Mouse (Mus musculus) forebrain, embryonic 13.5 days (tissue): ENCODE measurements around the gene Ccp110. TPM values are rescaled to one million over a fixed set of nuclear protein-coding genes. Genes with fewer than 3 reads are reported as not detected.

Source experiments
- ATAC-seq: fragments of 200-750 bp; cut with Nextera tagmentation; 2 replicates; pipeline ENCODE4 v1.8.0; 2017
- H3K27ac ChIP-seq: fragments of 300-500 bp; sonication (generic); 2 replicates; pipeline ENCODE4 v1.5.1; 2015; ENCODE audit warnings: inconsistent platforms, mild to moderate bottlenecking, moderate library complexity
- H3K27me3 ChIP-seq: fragments of 300-500 bp; sonication (generic); 2 replicates; pipeline ENCODE4 v1.6.1; 2015; ENCODE audit warnings: mild to moderate bottlenecking, inconsistent platforms
- H3K36me3 ChIP-seq: fragments of 300-500 bp; sonication (generic); 2 replicates; pipeline ENCODE4 v1.6.1; 2015; ENCODE audit warnings: mild to moderate bottlenecking, inconsistent platforms; ENCODE audit not compliant: poor library complexity, severe bottlenecking
- H3K4me1 ChIP-seq: fragments of 300-500 bp; sonication (generic); 2 replicates; pipeline ENCODE4 v1.6.1; 2015; ENCODE audit warnings: inconsistent platforms
- H3K4me2 ChIP-seq: fragments of 300-500 bp; sonication (generic); 2 replicates; pipeline ENCODE4 v1.6.1; 2015; ENCODE audit warnings: inconsistent platforms, mild to moderate bottlenecking, moderate library complexity
- H3K4me3 ChIP-seq: fragments of 300-500 bp; sonication (generic); 2 replicates; pipeline ENCODE4 v1.5.1; 2015; ENCODE audit warnings: mild to moderate bottlenecking, inconsistent platforms
- H3K9ac ChIP-seq: fragments of 300-500 bp; sonication (generic); 2 replicates; pipeline ENCODE4 v1.6.1; 2015; ENCODE audit warnings: mild to moderate bottlenecking, inconsistent platforms
- H3K9me3 ChIP-seq: fragments of 300-500 bp; sonication (generic); replicated peaks from 2 replicates; pipeline ENCODE4 v1.6.1; 2016; ENCODE audit warnings: inconsistent platforms
- WGBS: fragments of 180-500 bp; shearing (Covaris S2); methylation state at CpG from one replicate; pipeline ENCODE4 v1.1.7; 2015; 5-methylcytosine and 5-hydroxymethylcytosine counted together
- polyA plus RNA-seq: library from polyadenylated mRNA; unstranded; fragments of >200 nt; fragmentation: Nextera tagmentation; extraction: Ambion mirVana; gene quantifications from 2 replicates; pipeline ENCODE4 v1.2.1, GENCODE M21; 2015

The Ccp110 gene
- polyA plus RNA-seq, 1 experiment from 2014 or later = 33.0 TPM

DNA sequence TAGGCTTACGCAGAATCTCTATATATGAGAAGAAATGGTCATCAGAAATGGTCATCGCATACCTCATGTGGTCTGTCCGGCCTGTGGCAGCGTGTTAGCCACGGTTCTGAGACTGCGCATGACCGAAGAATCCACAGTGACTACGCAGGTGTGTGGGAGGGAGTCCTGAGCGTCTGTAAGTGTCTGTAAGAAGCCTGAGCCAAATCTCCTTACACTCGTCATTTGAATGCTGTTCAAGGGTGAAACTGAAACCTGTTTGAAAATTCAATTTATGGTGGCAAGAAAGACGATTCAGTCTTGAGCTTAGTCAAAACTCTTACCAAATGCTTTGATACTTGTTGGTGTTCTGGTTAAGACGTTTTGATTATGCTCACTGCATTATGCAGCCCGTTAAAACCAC is 20.9 kb downstream of the Ccp110 start:
- ATAC-seq = no peak
- no peak overlapping the region for H3K4me2 ChIP-seq
- H3K27me3 ChIP-seq = no peaks in the 10 kb centered on the region
- H3K36me3 ChIP-seq = peaks cover 79% of the 10 kb centered on the region
- H3K27ac ChIP-seq = no peak overlapping the region
- H3K4me1 ChIP-seq = no peaks in the 10 kb centered on the region
- no peaks in the 10 kb centered on the region for H3K9me3 ChIP-seq
- H3K4me3 ChIP-seq = no peak overlapping the region
- WGBS = 89% methylated on average over 13 of the region's 13 CpGs
- H3K9ac ChIP-seq = no peak overlapping the region

DNA sequence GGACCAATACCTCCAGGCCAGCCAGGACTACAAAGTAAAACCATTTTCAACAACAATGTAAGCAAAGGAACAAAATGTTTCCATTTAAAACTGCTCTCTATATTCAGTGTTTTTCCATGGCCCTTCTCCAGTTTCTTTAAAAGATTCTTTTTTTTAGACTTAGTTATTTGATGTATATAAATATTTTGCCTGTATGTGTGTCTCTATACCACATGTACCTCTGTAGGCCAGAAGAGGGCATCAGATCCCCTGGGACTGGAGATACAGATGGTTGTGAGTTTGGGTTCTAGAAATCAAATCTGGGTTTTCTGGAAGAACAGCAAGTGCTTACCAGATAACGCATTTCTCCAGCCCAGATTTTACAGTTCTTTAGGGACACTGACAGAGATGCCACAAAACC is 26.4 kb downstream of the Ccp110 start:
- H3K9me3 ChIP-seq = no peaks in the 10 kb centered on the region
- H3K4me2 ChIP-seq = no peak overlapping the region
- H3K4me1 ChIP-seq = peaks cover 13% of the 10 kb centered on the region
- ATAC-seq = no peak
- H3K36me3 ChIP-seq = peaks cover 32% of the 10 kb centered on the region
- no peak overlapping the region for H3K9ac ChIP-seq
- 59% methylated on average over 1 of the region's 1 CpGs for WGBS
- H3K27ac ChIP-seq = no peak overlapping the region
- H3K4me3 ChIP-seq = no peak overlapping the region
- H3K27me3 ChIP-seq = no peaks in the 10 kb centered on the region

- peak; percentile 90 for ATAC-seq
- H3K4me2 ChIP-seq = peak within 1 kb of the TSS; percentile 67
- H3K4me3 ChIP-seq = peak within 1 kb of the TSS; percentile 73
- H3K9me3 ChIP-seq = no peaks in the 10 kb centered on the region
- H3K27me3 ChIP-seq = no peaks in the 10 kb centered on the region
- WGBS = 2% methylated on average over 16 of the region's 16 CpGs
- peaks cover 30% of the 10 kb centered on the region for H3K36me3 ChIP-seq
- H3K27ac ChIP-seq = peak within 1 kb of the TSS; percentile 81
- peaks cover 13% of the 10 kb centered on the region for H3K4me1 ChIP-seq
- H3K9ac ChIP-seq = peak within 1 kb of the TSS; percentile 77
Measured at GRCm38 (mm10) chr7:118739975-118740531, 27.7 kb downstream of the Ccp110 start, which contains the start of gene Vps35l. TSS of gene Vps35l (plus strand) at chr7:118740226.

- Histone ChIP-seq H3K27me3 (no peaks in the 10 kb centered on the region), H3K9me3 (no peaks in the 10 kb centered on the region), H3K36me3 (peaks cover 32% of the 10 kb centered on the region), H3K4me1 (peaks cover 13% of the 10 kb centered on the region), H3K4me2 (peak overlapping the region; percentile 67), H3K4me3 (peak overlapping the region; percentile 73), H3K9ac (peak overlapping the region; percentile 77), H3K27ac (peak overlapping the region; percentile 81)
- peak; percentile 97 for ATAC-seq
- 2% methylated on average over 41 of the region's 41 CpGs for WGBS
Measured at GRCm38 (mm10) chr7:118740532-118741338, 28.4 kb downstream of the Ccp110 start.

DNA sequence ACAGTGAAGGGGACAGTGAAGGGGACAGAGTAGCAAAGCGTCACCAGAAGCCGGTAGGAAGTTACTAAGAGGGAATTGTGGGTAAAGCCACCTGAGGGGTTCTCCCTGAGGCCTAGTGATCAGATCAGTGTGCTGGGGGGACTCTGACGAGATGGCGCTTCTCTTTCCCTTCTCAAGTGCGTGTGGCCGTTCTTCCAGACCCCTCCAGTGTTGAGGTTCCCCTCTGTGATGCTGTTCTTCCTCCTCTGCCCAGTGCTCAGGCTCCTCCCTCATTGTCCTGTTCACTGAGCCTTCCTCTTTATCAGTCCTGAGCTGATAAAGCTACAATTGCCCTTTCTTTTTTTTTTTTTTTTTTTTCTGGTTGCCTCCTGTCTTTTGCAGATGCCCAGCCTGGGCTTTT is 29.9 kb downstream of the Ccp110 start:
- Histone ChIP-seq H3K9ac (no peak overlapping the region), H3K9me3 (no peaks in the 10 kb centered on the region), H3K27ac (no peak overlapping the region), H3K36me3 (peaks cover 37% of the 10 kb centered on the region), H3K4me2 (no peak overlapping the region; the same call in 1 of the 2 replicates), H3K27me3 (no peaks in the 10 kb centered on the region), H3K4me1 (peaks cover 13% of the 10 kb centered on the region), H3K4me3 (no peak overlapping the region)
- no peak for ATAC-seq
- 82% methylated on average over 6 of the region's 6 CpGs for WGBS

DNA sequence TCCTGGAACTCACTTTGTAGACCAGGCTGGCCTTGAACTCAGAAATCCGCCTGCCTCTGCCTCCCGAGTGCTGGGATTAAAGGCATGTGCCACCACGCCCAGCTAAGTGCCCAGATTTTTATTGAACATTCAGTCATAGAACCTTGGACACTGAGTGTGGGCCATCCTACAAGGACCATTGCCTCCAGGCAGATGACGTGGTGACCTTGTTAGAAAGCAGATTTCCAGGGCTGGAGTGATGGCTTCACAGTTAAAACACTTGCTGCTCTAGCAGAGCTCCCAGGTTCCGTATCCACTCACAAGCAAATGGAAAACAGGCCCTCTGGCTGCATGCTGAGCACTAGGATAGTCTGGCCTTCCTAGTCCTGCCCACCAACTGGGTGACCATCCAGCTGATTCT is 32.4 kb downstream of the Ccp110 start:
- WGBS = 93% methylated on average over 5 of the region's 5 CpGs
- H3K9me3 ChIP-seq = no peaks in the 10 kb centered on the region
- H3K27me3 ChIP-seq = no peaks in the 10 kb centered on the region
- peaks cover 59% of the 10 kb centered on the region for H3K36me3 ChIP-seq
- no peak overlapping the region for H3K27ac ChIP-seq
- ATAC-seq = no peak
- H3K9ac ChIP-seq = no peak overlapping the region
- no peak overlapping the region for H3K4me2 ChIP-seq
- H3K4me3 ChIP-seq = no peak overlapping the region
- peaks cover 13% of the 10 kb centered on the region for H3K4me1 ChIP-seq

DNA sequence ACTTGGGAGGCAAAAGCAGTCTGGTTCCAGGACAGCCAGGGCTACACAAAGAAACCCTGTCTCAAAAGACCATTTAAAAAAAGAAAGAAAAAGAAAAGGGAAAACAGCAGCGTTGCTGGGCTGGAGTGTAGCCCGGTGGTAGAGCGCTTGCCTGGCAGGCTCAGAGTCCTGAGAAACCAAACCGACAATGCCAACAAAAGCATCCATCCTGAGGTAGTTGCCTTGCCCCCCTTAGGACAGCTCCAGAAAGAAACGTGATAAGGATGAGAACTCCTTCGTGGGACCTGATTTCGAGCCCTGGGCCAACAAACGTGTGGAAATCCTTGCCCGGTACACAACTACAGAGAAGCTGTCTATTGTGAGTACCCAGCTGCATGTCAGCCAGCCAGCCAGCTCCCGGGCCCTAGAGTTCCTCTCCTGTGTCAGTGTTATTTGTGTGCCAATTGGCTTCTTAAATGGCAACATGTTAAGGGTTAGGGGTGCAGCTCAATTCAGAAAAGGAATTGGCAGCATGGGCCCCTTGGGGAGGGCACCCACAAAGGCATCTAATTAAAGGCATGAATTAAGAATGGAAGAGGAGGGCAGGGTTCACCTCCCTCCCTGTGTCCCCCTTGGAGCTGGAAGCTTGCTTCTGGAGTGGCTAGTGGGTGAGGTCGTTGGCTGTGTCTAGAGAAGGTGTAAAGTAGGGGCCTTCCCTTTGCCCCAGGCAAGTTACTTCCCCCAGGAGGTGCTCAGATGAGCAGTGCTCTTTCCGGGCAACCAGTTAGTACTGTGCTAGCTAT is 35.7 kb downstream of the Ccp110 start:
- no peak; the same call in none of the 2 replicates for ATAC-seq

GRCm38 (mm10) chr7:118749706-118750105 is 37.4 kb downstream of the Ccp110 start:
- Histone ChIP-seq H3K4me2 (no peak overlapping the region), H3K36me3 (peaks cover 99% of the 10 kb centered on the region), H3K27me3 (no peaks in the 10 kb centered on the region), H3K4me1 (no peaks in the 10 kb centered on the region), H3K9me3 (no peaks in the 10 kb centered on the region), H3K4me3 (no peak overlapping the region), H3K9ac (no peak overlapping the region), H3K27ac (no peak overlapping the region)
- ATAC-seq = no peak
- 86% methylated on average over 8 of the region's 8 CpGs for WGBS

More for the DNA sequence above, 35.7 kb downstream of the Ccp110 start:
- no peak overlapping the region for H3K9ac ChIP-seq
- no peak overlapping the region for H3K27ac ChIP-seq
- WGBS = 73% methylated on average over 12 of the region's 12 CpGs
- H3K9me3 ChIP-seq = no peaks in the 10 kb centered on the region
- no peak overlapping the region for H3K4me3 ChIP-seq
- H3K36me3 ChIP-seq = peaks cover 92% of the 10 kb centered on the region
- H3K4me1 ChIP-seq = no peaks in the 10 kb centered on the region
- H3K4me2 ChIP-seq = no peak overlapping the region
- no peaks in the 10 kb centered on the region for H3K27me3 ChIP-seq

DNA sequence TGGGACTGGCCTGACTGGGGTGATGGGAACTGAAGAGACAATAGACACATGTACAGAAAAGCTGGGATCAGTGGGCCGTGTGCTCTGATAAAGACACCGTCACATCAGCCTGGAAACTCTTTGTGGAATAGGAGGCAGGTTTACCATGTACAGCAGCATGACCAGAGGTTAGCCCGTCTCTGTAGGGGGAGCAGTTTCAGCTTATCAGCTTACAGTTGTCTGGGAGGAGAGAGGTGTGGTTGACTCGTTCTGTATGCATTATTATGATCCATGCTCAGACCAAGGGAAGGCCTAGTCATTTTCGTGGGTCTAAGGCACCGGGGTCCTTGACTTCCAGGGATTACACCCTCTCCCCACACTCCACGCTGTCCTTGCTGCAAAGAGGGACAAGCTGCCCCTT is 39.3 kb downstream of the Ccp110 start:
- no peaks in the 10 kb centered on the region for H3K9me3 ChIP-seq

GRCm38 (mm10) chr7:118755756-118756155 is 43.4 kb downstream of the Ccp110 start:
- Histone ChIP-seq H3K4me2 (no peak overlapping the region), H3K36me3 (peaks cover 78% of the 10 kb centered on the region), H3K9ac (no peak overlapping the region), H3K4me3 (no peak overlapping the region), H3K9me3 (no peaks in the 10 kb centered on the region), H3K4me1 (no peaks in the 10 kb centered on the region), H3K27me3 (no peaks in the 10 kb centered on the region), H3K27ac (no peak overlapping the region)
- WGBS = 92% methylated on average over 7 of the region's 7 CpGs
- ATAC-seq = no peak

More for the DNA sequence above, 39.3 kb downstream of the Ccp110 start:
- peaks cover 95% of the 10 kb centered on the region for H3K36me3 ChIP-seq
- H3K27me3 ChIP-seq = no peaks in the 10 kb centered on the region
- H3K4me1 ChIP-seq = no peaks in the 10 kb centered on the region
- no peak overlapping the region for H3K4me2 ChIP-seq
- 87% methylated on average over 7 of the region's 7 CpGs for WGBS
- no peak for ATAC-seq
- no peak overlapping the region for H3K9ac ChIP-seq
- no peak overlapping the region for H3K4me3 ChIP-seq
- H3K27ac ChIP-seq = no peak overlapping the region

DNA sequence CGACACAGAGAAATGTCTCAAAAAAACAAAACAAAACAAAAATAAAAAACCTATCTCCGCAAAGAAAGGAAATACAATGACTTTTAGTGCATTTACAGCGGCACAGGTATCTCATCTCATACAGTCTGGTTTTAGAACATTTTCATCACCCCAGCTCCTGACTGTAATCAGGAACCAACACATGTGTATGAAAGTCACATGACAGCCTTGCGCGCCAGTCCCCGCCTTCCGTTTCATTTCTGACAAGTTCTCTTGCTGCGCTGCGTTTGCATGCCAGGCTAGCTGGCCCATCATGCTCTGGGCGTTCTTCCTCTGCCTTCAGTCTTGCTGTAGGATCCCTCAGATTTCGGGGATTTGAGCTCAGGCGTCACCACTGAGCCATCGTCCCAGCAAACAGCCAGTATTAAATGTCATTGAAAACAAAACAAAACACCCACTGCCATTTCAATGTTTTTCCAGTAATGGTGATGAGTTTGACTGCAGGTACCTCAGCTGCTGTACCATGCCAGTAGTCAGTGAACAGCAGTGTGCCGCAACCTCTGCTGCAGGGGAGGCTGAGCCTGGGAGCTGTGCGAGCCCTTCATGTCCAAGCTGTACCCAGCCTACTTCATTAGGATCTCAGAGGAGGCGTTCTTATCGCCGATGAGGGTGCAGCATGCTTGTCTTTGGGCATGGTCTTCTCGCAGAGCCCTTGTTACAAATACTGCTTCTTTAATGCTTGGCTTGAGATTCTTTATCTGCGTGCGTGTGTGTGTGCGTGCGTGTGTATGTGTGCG is 44.3 kb downstream of the Ccp110 start:
- Histone ChIP-seq H3K4me2 (no peak overlapping the region), H3K4me3 (no peak overlapping the region), H3K9ac (no peak overlapping the region), H3K9me3 (no peaks in the 10 kb centered on the region), H3K27me3 (no peaks in the 10 kb centered on the region), H3K27ac (no peak overlapping the region), H3K36me3 (peaks cover 78% of the 10 kb centered on the region), H3K4me1 (no peaks in the 10 kb centered on the region)
- 93% methylated on average over 24 of the region's 24 CpGs for WGBS
- ATAC-seq = no peak
